Mouse (Mus musculus) right cerebral cortex, postnatal 10 days (tissue): ENCODE results near the gene Litaf.

Experiments
- DNase-seq, 2 experiments: peaks; one replicate each; pipeline ENCODE4 v3.0.0; 2021; ENCODE audit warnings: low spot score in 2 of 2

Litaf gene

DNA sequence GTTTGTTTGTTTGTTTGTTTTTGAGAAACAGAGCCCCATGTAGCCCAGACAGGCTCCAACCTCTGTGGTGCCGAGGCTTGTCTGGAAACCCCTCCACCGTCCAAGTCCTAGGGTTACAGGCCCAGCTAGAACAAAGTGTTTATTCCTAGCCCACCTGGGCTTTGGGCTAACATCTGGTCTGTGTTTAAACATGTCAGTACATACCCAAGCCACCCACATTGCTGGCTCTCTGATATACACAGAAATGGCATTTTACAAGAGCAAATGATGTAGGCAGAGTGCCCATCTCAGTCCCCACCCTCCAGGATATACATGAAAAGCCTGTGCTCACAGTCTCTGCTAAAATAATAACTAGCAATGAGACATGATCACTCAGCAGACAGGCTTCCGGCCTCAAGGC, 149.7 kb downstream of the Litaf start:
- DNase-seq: no peak

DNA sequence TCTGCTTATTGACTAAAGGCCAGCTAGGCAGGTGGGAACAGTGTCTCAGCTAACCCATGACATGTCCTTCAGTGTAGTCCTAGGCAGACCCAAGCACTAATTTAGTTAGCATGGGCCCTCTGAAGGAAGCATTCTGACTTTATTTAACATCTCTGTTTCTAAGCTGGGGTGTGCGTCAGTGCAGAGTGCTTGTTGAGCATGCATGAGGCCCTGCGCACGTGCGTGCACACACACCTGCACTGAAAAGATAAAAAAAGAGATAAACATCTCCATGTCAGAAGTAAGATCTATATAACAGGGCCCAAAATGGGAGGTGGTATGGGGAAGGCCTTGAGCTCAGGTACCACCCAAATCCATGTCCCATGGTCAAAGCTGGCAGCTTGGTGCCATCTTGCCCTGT, 150.9 kb downstream of the Litaf start:
- no peak for DNase-seq

DNA sequence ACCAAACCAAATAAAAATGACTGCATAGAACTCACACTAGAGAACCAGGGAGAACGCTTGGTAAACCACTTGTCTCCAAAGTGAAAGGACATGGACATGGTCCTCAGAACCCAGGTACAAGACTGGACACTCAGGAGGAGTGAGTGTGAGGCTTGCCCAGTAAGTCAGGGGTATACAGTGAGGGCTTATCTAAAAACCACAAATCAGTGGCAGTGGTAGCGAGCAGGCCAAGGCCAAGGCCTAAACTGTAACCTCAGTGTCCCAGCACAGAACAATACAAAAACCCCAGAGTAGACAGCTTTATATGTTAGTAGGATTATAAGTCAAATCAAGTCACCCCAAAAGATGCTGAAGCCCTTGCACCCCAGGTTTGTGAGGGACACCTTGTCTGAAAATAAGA, 154.9 kb downstream of the Litaf start:
- DNase-seq: no peak

DNA sequence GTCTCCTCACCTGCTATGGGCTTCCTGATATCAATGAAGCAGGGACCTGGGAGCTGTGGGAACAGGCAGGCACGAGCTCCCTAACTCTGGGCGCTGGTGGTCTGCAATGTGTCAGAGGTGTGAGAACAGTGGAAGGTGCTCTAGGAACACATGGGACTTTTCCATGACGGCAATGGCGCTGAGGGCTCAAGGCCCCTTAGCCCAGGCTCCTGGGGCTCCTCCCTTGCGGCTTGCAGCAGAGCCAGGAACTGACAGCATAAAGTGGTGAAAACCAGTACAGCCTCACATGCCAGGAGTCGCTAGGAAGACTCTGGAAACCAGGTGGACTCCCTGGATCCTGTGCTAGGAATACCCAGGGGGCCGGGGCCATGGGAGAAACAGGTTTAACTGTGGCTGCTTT, 155.4 kb downstream of the Litaf start:
- no peak for DNase-seq
